Mouse (Mus musculus) intestine, postnatal 0 days (tissue): ENCODE results near the gene Spsb3. TPM values are rescaled to one million over a fixed set of nuclear protein-coding genes. Genes with fewer than 3 reads are reported as not detected.
A peak's percentile ranks its signal among the peaks of the same experiment; 100 is the strongest.

ENCODE experiments used
- ATAC-seq: fragments of 200-750 bp; cut with Nextera tagmentation; 2 replicates; pipeline ENCODE4 v1.8.0; 2017; ENCODE audit warnings: mild to moderate bottlenecking, moderate TSS enrichment, moderate library complexity
- H3K27ac ChIP-seq: fragments of 300-500 bp; sonication (generic); 2 replicates; pipeline ENCODE4 v1.5.1; 2014; ENCODE audit warnings: mild to moderate bottlenecking, low read depth, low read length, moderate library complexity
- H3K27me3 ChIP-seq: fragments of 300-500 bp; sonication (generic); replicated peaks from 2 replicates; pipeline ENCODE4 v1.6.1; 2014; ENCODE audit warnings: low read length, mixed read lengths; ENCODE audit not compliant: control insufficient read depth, insufficient read depth
- H3K36me3 ChIP-seq: fragments of 300-500 bp; sonication (generic); 2 replicates; pipeline ENCODE4 v1.6.1; 2014; ENCODE audit warnings: mild to moderate bottlenecking, moderate library complexity; ENCODE audit not compliant: control insufficient read depth, insufficient read depth
- H3K4me1 ChIP-seq: fragments of 300-500 bp; sonication (generic); replicated peaks from 2 replicates; pipeline ENCODE4 v1.6.1; 2014; ENCODE audit warnings: antibody characterized with exemption, low read length, mixed read lengths; ENCODE audit not compliant: control insufficient read depth, insufficient read depth
- H3K4me2 ChIP-seq: fragments of 300-500 bp; sonication (generic); replicated peaks from 2 replicates; pipeline ENCODE4 v1.6.1; 2014; ENCODE audit warnings: low read depth, mild to moderate bottlenecking, moderate library complexity
- H3K4me3 ChIP-seq: fragments of 300-500 bp; sonication (generic); 2 replicates; pipeline ENCODE4 v1.5.1; 2014; ENCODE audit warnings: low read depth, low read length
- H3K9ac ChIP-seq: fragments of 300-500 bp; sonication (generic); 2 replicates; pipeline ENCODE4 v1.6.1; 2014; ENCODE audit warnings: mild to moderate bottlenecking, low read depth, low read length
- H3K9me3 ChIP-seq: fragments of 300-500 bp; sonication (generic); 2 replicates; pipeline ENCODE4 v1.6.1; 2016; ENCODE audit warnings: mixed run types; ENCODE audit not compliant: control insufficient read depth
- CTCF ChIP-seq: sonication (generic); IDR thresholded peaks from 2 replicates; pipeline ENCODE4 v1.5.1; 2016; ENCODE audit warnings: low read depth, mild to moderate bottlenecking, control low read depth, antibody characterized with exemption, moderate library complexity
- WGBS: fragments of 180-500 bp; shearing (Covaris S2); extraction: QIAGEN DNeasy Blood & Tissue Kit; methylation state at CpG from one replicate; pipeline ENCODE4 v1.1.7; 2014; 5-methylcytosine and 5-hydroxymethylcytosine counted together
- polyA plus RNA-seq: library from polyadenylated mRNA; unstranded; fragments of >200 nt; fragmentation: Nextera tagmentation; extraction: Ambion mirVana; gene quantifications from 2 replicates; pipeline ENCODE4 v1.2.1, GENCODE M21; 2015

Spsb3 gene
- 42.3 and 43.4 TPM in 2 replicates for polyA plus RNA-seq

GRCm38 (mm10) chr17:24886134-24886931 lies at the start of gene Spsb3, which contains the start of gene Nubp2:
Spsb3 (plus strand) TSS chr17:24886643.
Nubp2 (minus strand) TSS chr17:24886349.
- WGBS = 0% methylated on average over 69 of the region's 69 CpGs
- Histone ChIP-seq H3K9ac (peak within 1 kb of the TSS; percentile 79), H3K4me2 (peak within 1 kb of the TSS; percentile 77), H3K27ac (peak within 1 kb of the TSS; percentile 79), H3K27me3 (no peaks in the 10 kb centered on the region), H3K9me3 (no peaks in the 10 kb centered on the region), H3K36me3 (peaks cover 44% of the 10 kb centered on the region), H3K4me3 (peak within 1 kb of the TSS; percentile 78), H3K4me1 (peaks cover 12% of the 10 kb centered on the region; the same call in 1 of the 2 replicates)
- ATAC-seq = peak; percentile 96
- TF ChIP-seq CTCF = peak; percentile 44

GRCm38 (mm10) chr17:24839842-24840241 lies 46.6 kb upstream of the Spsb3 start, which contains the start of gene Hagh:
Hagh (plus strand) TSS chr17:24840143.
- H3K4me1 ChIP-seq = no peaks in the 10 kb centered on the region; the same call in 1 of the 2 replicates
- H3K4me3 ChIP-seq = no peak within 1 kb of the TSS
- H3K4me2 ChIP-seq = no peak within 1 kb of the TSS
- no peak for TF ChIP-seq CTCF
- no peak for ATAC-seq
- H3K36me3 ChIP-seq = no peaks in the 10 kb centered on the region
- no peak within 1 kb of the TSS for H3K27ac ChIP-seq
- no peak within 1 kb of the TSS for H3K9ac ChIP-seq
- 66% methylated on average over 8 of the region's 8 CpGs for WGBS
- H3K9me3 ChIP-seq = no peaks in the 10 kb centered on the region
- no peaks in the 10 kb centered on the region for H3K27me3 ChIP-seq

- Histone ChIP-seq H3K27ac (no peak overlapping the region), H3K9ac (no peak overlapping the region), H3K9me3 (no peaks in the 10 kb centered on the region), H3K4me2 (no peak overlapping the region), H3K27me3 (no peaks in the 10 kb centered on the region), H3K36me3 (no peaks in the 10 kb centered on the region), H3K4me3 (no peak overlapping the region), H3K4me1 (no peaks in the 10 kb centered on the region; the same call in 1 of the 2 replicates)
- no peak for ATAC-seq
- 33% methylated on average over 5 of the region's 5 CpGs for WGBS
- no peak for TF ChIP-seq CTCF
Observed at GRCm38 (mm10) chr17:24840341-24840740, 46.1 kb upstream of the Spsb3 start.

GRCm38 (mm10) chr17:24841133-24841532 lies 45.3 kb upstream of the Spsb3 start:
- WGBS = 48% methylated on average over 4 of the region's 4 CpGs
- Histone ChIP-seq H3K36me3 (no peaks in the 10 kb centered on the region), H3K9me3 (no peaks in the 10 kb centered on the region), H3K4me2 (no peak overlapping the region), H3K27me3 (no peaks in the 10 kb centered on the region), H3K4me1 (no peaks in the 10 kb centered on the region; the same call in 1 of the 2 replicates), H3K4me3 (no peak overlapping the region), H3K27ac (no peak overlapping the region), H3K9ac (no peak overlapping the region)
- TF ChIP-seq CTCF = peak; percentile 82
- ATAC-seq = peak; percentile 40

GRCm38 (mm10) chr17:24842631-24843030 lies 43.8 kb upstream of the Spsb3 start:
- H3K4me1 ChIP-seq = no peaks in the 10 kb centered on the region; the same call in 1 of the 2 replicates
- no peak overlapping the region for H3K27ac ChIP-seq
- H3K9ac ChIP-seq = no peak overlapping the region
- no peak overlapping the region for H3K4me2 ChIP-seq
- 54% methylated on average over 2 of the region's 2 CpGs for WGBS
- H3K27me3 ChIP-seq = no peaks in the 10 kb centered on the region
- no peak for ATAC-seq
- no peak overlapping the region for H3K4me3 ChIP-seq
- TF ChIP-seq CTCF = peak; percentile 71
- H3K9me3 ChIP-seq = no peaks in the 10 kb centered on the region
- no peaks in the 10 kb centered on the region for H3K36me3 ChIP-seq

- Histone ChIP-seq H3K4me2 (peak overlapping the region; percentile 50), H3K36me3 (no peaks in the 10 kb centered on the region), H3K4me1 (no peaks in the 10 kb centered on the region; the same call in 1 of the 2 replicates), H3K4me3 (no peak overlapping the region; the same call in 1 of the 2 replicates), H3K27ac (peak overlapping the region; percentile 79), H3K27me3 (no peaks in the 10 kb centered on the region), H3K9me3 (no peaks in the 10 kb centered on the region), H3K9ac (peak overlapping the region; percentile 18; the same call in 1 of the 2 replicates)
- ATAC-seq = peak; percentile 76
- WGBS = 26% methylated on average over 9 of the region's 9 CpGs
- TF ChIP-seq CTCF = no peak
Observed at GRCm38 (mm10) chr17:24844525-24844924, 41.9 kb upstream of the Spsb3 start.
